Mouse (Mus musculus) lung, postnatal 0 days (tissue): ENCODE results near the gene Apba1.

Experiments
- CTCF ChIP-seq: IDR thresholded peaks from 2 replicates; pipeline ENCODE4 v1.5.1; 2016; ENCODE audit warnings: antibody characterized with exemption, mild to moderate bottlenecking
- EP300 ChIP-seq: IDR thresholded peaks from 2 replicates; pipeline ENCODE4 v1.6.1; 2016; ENCODE audit warnings: antibody characterized with exemption, mild to moderate bottlenecking, control low read depth

- no peak for TF ChIP-seq CTCF
- TF ChIP-seq EP300, result no peak
Measured at GRCm38 (mm10) chr19:23924791-23925190, 166.1 kb downstream of the Apba1 start.
